Mouse (Mus musculus) cerebellum, adult (tissue): ENCODE results near the gene Kctd19.

Source experiments
- ATAC-seq: cut with Nextera tagmentation; 2 replicates; pipeline ENCODE4 v1.9.2; 2017; ENCODE audit warnings: mild to moderate bottlenecking, moderate library complexity, mixed read lengths; ENCODE audit not compliant: insufficient number of reproducible peaks, low FRiP score, low TSS enrichment

Gene Kctd19

DNA sequence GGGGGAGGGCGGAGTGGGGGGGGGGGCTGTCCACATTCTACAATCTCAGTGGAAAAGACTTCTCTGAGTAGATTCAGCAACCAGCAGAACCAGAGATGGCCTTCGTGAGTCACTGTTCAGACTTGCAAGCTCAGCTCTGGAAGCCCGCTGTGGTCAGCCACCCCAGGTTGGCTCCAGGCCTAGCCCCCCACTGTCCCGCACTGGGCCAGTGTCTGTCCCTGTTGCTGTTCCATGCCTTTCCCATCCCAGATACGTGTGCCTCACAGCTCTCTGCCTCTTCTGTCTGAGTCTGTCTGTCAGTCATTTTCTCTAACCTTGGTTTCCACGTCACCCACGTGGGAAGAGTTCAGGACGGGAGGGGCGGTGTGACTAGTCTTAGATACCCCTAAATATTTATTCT lies 40.8 kb downstream of the Kctd19 start:
- ATAC-seq: 0 out of 2 replicates have a peak, but pooled peaks have one; percentile 32

DNA sequence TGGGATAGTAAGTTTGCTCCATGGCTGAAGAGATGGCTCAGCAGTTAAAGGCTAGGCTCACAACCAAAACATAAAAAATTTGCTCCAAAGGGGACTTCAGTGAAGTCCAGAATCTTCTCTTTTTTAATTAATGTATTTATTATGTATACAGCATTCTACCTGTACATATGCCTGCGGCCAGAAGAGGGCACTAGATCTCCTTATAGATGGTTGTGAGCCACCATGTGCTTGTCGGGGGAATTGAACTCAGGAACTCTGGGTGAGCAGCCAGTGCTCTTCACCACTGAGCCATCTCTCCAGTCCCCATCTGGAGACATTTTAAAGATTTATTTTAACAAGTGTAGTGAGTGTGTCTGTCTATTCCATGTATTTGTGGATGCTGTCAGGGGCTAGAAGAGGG lies 46.2 kb downstream of the Kctd19 start:
- ATAC-seq: no peak

DNA sequence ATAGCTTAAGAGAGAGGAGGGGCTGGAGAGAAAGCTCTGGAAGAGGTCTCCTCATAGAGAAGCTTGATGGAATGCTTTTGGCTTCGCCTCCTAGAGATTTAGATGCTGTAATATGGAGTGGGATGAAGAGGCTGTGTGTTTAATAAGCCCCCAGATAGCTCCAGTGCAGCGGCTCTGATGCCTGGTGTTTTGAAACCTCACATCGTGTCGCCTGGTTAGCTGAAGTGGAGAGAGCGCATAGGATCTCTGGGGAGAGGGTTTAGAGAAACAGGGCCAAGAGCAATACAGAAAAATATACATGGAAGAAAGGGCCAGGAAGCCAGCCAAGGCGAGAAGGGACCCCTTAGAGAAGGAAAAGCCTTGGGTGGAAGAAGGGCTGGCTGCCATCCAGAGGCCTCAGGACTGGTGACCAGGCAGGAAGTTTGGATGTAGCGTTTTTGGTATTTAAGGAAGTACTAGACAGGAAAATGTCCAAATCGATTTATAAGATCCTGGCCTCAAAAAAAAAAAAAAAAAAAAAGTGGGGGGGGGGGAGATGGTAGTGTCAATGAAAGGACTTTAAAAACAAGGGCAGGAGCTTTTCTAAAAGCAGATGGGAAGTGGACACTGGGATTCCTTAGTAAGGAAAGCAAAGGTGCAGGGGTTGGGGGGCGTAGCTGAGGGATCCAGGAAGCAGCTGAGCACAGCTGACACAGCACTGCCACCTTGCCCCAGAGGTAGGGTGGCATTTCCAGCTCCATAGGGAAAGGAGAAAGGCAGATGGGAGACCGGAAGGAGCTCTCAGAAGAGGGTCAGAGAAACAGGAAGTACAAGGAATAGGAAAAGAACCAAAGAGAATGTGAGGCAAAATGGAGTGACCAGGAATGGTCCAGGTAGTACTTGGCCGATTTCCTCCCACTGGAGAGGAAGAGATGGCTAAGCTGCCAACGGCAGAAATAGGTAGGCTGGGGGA lies 51.3 kb downstream of the Kctd19 start:
- ATAC-seq: no peak

DNA sequence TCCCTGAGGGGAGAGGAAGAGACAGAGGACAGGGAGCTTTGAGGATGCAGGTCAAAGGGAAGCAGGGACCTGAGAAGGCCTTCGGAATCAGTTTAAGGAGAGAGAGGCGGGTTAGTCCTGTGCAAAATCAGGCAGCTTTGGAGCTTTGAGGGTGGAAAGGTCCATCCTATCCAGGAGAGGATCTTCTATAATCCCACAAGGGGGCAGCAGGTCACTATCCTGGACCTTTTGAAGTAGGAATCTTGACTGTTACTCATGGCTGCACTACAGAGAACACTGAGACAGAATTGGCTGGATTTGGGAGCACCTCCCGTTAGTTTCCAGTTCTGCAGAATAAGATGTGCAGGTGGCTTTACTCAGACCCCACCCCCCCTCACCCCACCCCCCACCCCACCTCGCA lies 53.7 kb downstream of the Kctd19 start:
- no peak for ATAC-seq

DNA sequence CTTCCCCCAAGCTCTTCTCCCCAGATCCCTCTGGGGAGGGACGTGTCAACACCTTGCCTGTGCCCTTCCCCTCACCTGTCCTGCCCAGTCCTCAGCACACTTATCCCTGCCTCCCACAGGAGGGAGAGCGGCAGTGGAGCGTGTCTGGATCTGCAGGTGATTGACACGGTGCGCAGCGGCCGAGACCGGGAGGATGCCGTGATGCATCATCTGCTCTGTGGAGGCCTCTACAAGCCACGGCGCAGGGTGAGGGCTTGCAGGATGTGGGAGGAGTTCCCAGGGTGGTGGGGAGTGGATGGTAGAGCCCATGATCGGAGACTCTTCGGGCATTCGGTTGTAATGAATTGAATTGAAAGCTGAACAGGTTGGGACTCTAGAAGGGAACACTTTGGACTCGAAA lies 54.1 kb downstream of the Kctd19 start:
- ATAC-seq: no peak

DNA sequence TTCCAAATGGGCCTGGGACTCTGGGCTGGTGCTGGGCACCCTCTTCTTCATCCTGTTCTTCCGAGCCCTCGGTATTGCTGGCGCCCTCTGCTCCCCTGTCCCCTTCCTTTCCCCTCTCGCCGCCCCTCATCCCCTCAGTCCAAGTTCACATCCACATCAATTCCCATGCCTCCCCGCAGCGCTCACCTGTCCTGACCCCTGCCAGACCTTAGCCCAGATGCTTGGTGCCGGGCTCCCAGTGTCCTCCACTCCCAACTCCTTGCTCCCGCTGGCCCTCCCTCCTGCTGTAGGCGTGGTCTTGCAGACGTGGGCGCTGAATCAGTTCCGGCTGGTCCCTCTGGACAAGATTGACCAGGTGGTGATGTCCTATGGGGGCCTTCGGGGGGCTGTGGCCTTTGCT lies 56.6 kb downstream of the Kctd19 start:
- no peak for ATAC-seq

DNA sequence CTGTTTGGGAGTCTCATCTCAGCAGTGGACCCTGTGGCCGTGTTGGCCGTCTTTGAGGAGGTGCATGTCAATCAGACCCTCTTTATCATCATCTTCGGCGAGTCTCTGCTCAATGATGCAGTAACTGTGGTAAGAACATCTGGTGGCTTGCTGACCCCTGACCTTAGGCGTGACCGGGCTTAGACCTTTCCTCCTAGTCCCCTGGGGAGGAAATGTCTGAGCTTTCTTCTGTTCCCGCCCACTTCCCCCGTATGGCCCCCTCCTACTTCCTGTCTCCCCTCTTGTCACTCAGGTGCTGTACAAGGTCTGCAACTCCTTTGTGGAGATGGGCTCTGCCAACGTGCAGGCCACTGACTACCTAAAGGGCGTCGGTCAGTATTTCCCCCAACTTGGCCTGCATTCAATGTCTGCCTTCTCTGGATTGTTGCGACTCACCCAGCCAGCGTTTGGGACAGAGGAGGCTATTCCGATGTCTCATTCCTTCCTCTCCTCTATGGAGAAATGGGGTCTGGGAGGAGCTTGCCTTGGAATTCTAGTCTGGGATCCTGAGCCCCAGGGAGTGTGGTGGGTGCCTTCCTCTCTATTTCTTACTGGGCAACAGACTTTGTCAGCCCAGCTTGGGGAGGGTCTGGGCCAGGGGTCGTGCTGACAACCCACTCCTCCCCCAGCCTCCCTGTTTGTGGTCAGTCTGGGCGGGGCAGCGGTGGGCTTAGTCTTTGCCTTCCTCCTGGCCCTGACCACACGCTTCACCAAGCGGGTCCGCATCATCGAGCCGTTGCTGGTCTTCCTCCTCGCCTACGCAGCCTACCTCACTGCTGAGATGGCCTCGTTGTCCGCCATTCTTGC lies 57.9 kb downstream of the Kctd19 start:
- no peak for ATAC-seq

DNA sequence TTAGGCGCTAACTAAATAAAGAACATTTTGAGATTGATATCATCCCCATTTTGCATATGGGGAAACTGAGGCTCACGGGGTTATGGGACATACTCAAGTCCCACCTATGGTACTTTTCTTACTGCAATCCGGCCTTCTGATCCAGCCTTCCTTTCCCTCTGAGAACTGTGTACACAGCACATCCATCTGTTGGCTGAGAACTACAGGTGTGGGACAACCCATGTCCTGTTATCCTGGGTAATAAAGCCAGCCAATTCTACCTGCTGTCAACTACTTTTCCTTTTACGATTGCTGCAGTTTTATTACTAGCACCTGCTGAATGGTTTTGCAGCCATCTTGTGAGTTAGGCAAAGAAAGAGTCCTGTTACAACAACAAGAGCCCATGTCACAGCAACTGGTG lies 58.8 kb downstream of the Kctd19 start:
- no peak for ATAC-seq

DNA sequence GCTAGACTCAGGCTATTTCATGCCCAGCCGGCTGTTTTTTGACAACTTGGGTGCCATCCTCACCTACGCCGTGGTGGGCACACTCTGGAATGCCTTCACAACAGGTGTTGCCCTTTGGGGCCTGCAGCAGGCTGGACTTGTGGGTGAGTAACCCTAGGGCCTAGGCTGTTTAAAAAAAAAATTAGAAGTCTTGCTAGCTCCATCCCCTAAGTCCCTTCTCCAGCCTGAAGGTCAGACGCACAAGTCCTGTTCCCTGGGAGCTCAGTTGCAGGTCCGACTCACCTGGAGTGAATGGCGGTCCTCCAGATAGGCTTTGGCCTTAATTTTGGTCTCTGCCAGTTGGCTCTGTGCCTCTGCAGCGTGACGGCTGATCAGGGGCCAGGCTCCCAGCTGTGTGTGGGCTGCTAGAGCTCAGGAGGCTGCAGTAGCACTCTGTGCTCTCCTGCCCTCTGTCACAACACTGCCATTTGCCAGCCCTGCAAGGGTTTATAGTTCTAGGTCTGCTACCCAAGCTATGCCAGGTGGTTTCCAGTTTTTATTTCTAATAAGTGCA lies 59.6 kb downstream of the Kctd19 start:
- no peak for ATAC-seq

DNA sequence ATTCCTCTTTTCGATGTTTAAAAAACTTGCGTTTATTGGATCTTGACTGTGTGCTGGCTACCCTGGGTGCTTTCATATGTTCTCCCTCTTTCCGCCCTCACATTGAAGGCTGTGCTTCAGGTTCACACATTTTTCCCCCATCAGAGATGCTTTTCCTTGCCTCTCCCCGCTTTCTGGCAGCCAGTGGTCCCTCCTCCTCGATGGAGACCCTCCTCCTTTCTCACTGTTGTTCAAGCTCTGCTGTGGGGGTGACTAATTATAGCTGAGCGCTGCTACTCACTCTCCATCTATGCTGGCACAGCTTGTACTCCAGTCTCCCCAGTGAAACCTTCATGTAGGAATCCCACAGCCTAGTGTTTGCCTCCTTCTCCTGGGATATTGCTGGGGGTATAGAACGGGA lies 63.1 kb downstream of the Kctd19 start:
- no peak for ATAC-seq

DNA sequence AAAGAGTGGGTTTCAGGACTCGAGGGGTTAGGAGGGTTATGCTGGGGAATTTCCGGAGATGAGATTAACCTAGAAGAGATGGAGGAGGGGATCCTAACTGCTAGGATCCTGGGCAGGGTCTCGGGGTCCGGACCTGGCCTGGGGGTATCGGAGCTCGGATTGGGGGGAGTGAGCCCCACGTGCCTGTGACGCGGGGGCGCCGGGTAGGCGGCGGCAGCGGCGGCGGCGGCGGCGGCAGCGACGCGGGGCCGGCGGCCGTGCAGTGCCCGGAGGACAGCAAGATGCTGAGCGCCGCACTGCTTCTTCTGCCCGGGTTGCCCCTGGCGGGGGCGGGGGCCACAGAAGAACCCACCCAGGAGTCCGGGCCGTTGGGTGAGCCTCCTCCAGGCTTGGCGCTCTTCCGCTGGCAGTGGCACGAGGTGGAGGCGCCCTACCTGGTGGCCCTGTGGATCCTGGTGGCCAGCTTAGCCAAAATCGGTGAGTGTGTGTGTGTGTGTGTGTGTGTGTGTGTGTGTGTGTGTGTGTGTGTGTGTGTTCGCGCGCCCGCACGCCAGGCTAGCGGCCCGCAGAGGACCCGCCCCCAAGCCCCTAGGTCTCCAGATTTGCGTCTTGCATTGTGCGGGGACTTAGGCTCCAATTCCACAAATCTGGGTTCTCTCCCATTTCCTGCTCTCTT lies 64.1 kb downstream of the Kctd19 start:
- 0 out of 2 replicates have a peak, but pooled peaks have one; percentile 4 for ATAC-seq

DNA sequence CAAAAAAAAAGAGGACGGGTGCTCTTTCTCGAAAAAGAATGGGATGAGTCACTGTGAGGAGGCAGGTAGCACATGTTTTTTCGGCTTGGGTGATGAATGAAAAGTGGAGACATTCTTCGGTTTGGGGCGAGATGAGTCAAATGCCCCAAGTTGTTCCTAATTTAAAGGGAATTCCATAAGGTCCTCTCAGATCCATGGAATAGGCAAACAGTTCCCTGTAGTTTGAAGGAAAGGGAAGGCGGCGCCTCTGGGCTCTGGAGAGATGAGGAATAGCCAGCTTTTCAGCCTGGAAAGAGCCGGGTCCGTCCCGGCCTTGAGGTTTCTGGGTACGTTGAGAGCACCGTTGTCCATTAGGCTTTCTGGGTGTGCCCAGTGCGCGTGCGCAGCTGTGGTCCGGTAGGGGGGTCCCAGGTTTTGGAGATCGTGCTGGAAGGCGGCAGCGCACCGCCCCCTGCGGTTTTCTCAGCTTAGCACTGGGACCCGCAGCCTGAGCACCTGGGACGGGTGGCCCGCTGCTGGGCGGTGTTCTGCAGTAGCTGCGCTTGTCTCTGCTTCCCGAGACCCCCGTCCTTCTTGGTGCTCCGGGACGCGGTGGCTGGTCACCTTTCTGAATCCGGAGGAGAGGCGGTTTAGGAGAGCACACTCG lies 64.7 kb downstream of the Kctd19 start, which contains the start of gene Slc9a5:
Gene Slc9a5 (plus strand): TSS at position 394 of the 646 bp plus-strand sequence.
- ATAC-seq: no peak

DNA sequence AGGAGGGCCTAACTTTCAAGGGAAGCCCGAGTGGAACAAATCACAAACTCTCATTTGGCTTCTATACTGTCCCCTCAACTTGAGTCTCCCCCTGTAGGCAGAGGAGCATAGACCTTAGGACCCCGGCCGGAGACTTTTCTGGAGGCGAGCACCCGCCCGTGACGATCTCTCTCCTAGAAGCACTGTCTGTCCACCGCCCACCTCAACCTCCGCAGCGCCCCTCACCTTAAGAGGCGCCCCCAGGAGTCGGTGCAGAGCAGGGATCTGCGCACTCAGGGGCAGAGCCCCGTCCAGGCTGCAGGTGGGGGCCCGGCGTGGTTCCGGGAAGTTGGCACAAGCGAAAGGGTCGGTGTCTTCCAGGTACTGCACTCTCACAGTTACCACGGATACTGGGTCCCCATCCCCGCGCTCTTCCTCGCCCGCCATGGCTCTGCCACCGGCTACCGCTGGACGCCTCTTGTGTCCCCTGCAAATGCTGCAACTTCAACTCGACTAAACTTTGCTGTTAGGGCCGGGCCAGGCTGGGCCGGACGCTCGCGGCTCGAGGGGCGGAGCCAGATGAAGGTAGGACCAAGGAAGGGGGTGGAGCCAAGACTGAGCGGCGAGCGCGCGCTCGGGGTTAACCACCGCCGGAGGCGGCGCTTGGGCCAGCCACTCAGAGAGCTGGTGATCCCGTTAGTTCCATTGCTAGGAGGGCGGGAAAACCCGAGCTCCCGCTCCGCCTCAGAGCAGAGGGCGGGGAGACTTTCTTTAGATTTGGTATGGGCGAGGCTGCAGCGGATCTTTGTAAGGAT lies 65.7 kb downstream of the Kctd19 start, which contains the start of gene Fhod1:
Gene Fhod1 (minus strand): TSS at position 526 of the 794 bp plus-strand sequence.
- ATAC-seq: peak; percentile 82

DNA sequence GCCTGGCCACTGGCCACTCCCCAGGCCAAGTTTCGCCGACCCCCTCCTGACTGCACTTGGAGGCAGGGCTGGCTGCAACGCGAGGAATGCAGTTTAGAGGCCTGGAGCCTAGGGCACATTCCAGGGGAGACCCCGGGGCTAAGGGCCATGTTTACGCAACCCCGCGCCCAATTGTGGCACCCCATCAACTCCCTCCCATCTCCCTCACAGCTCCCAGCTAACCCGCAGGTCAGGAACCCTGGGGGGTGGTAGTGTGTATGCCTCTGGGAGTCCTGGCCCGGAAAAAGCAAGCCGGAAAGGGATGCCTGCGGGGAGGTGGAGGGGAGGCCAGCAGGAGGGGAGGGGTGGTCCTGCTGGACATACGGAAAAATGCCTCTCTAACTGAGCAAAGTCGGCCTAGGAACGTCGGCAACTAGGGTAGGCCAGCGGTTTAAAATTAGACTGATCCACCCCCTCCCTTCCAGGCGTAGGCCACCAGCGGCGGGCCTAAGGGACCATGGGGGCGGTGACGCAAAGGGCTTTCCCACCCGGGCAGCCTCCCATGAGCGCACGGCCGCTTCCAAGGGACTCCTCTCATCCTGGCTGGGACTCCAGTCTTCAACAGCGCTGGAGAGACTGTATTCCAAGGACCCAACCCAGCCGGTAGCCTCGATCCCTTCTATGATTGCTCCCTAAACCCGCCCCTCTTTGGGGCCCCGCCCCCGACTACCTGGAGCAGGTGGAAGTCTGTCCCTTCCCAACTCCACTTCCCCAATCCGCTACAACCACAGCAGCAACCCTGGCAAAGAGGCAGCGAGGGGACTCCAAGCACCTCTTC lies 66.5 kb downstream of the Kctd19 start:
- no peak for ATAC-seq

DNA sequence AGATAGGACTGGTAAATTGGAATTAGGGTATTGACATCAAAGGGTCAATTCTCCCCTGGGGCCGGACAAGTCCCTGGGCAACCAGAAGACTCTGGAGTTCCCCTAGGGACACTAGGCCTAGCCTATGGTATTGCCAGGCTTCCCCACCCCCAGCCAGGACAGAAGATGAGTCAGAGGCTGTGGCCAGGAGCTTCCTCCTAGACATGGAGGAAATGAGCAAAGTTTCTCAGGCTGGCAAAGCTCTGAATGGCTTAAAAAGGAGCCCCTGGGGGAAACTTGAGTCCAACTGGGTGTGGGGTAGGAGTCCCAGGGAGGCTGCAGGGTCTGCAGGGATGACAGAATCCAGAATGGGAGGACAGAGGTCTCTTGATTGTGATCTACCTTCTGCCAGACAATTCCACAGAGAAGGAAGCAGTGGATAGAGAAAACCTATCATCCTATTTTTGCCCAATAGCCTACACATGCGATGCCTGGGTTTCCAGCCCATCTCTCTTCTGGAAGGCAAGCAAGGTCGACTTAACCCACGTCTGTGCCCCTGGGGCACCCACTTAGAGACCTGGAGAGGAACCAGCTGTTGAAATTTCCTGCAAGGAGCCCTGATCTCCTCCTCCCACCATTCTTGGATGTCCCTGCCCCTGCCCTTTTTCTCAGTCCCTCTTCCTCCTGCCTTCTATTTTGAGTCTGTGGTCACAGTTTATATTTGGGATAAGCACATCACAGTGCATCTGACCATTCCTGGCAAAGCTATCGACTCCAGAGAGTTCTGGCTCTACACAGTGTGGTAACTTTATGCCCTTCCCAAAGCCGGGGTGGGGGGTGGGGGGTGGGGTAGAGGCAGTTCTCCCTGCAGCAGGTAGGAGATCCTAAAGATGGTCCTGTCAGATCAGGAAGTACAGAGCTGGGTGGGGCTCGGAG lies 68.0 kb downstream of the Kctd19 start:
- ATAC-seq: no peak

DNA sequence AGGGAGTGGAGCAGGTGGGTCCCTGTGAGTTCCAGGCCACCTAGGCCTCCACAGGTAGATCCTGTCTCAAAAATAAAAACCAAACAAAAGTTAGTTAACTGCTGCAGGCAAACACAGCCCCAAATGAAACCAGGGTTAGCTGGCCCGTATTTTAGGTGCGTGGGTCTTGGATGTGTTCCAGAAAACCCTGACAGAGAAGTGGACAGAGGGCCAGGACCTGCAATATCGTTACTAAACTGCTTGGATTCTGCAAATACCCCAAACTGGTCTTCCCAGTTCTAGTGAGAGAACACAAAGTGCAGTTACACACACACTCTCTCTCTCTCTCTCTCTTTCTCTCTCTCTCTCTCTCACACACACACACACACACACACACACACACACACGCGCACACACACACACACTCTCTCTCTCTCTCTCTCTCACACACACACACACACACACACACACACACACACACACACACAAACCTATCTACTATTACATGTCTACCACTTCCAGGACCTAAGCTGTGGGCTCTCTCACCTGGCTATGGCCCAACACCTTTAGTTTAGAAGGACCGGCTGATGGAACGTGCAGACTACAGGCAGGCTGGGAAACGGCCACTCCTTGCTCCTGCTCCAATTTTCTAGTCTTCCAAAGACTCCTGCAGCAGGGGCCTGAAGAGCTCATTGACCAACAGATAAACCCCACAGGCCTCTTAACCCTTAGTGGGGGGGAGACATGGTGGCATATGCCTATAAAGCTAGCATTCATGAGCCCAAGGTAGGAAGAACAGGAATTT lies 69.3 kb downstream of the Kctd19 start:
- ATAC-seq: no peak
